Mouse (Mus musculus): ENCODE data around the gene Dmrtb1.

Dmrtb1 gene

DNA sequence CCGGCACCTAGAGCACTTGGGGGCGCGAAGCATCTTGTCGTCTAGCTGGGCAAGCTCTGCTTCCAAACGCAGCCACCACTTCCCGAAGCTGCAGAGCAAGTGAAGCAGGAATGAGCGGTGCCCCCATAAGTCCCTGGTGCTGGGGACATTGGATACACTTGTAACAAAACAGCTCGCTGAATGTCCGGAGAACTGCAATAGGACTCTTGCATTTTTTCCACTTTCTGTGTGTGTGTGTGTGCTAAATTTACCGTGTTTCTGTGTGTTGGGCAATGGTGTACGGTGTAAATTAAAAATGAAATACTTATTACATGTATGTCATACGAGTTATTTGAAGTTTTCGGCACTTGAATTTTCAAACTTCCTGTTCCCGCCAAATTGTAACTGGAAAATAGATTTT lies at the start of gene Dmrtb1:
Gene Dmrtb1 (minus strand): TSS at position 101 of the 400 bp plus-strand sequence.
- DNase-seq (ENCODE audit: low spot score) = no peak

DNA sequence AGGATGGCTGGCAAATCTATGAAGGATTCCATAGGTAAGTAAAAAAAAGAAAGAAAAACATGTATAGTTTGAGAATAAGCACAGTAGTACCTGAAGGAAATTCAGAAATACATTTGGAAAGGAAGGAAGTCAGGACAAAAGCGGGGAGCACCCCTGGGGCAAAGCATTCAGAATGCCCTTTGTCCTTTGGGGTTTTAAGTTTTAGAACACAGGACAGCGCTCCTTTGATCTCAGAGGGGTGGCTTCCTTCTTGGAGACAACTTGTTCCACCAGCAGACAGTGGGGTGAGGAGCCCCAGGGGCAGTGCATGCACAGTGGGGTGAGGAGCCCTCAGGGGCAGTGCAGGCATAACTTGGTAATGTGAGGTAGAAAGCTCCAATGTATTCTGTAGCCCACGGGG lies 49.6 kb upstream of the Dmrtb1 start:
- DNase-seq (ENCODE audit: low spot score) = no peak

DNA sequence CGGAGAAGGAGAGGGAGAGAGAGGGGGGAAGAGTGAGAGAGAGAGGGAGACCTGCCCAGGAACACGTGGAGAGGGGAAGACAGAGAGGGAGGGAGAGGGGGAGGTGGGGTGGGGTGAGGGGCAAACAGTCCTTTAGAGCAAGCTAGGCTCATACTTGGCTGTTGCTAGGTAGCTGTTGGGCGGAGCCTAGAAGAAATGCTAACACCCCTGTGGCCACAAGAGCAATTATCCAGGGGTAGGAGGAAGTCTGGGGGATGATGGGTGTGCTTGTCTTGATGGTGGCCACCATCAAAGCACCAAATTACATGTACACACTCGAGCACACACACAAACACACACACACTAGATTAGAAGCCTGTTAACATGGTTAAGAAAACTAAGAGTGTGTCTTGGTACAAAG lies 48.6 kb upstream of the Dmrtb1 start:
- DNase-seq (ENCODE audit: low spot score) = no peak

DNA sequence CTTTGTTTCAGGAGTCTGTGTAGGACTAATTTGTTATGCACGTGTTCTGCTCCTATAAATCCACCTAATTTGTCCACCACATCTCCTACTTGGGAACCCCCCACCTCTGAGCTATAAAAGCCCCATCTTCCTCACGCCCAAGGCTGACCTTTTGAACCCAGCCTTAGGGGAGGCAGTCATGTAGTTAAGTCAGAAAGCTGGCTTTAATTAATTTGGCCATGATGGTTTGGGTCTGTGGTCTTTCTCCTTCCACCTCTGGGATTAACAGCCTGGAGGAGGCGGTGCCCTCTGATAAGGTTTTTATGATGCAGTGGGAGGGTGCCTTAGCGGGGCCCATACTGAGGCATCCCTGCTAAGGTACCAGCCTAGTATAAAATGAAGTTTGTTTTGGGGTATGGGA lies 48.2 kb upstream of the Dmrtb1 start:
- no peak for DNase-seq (ENCODE audit: low spot score)

DNA sequence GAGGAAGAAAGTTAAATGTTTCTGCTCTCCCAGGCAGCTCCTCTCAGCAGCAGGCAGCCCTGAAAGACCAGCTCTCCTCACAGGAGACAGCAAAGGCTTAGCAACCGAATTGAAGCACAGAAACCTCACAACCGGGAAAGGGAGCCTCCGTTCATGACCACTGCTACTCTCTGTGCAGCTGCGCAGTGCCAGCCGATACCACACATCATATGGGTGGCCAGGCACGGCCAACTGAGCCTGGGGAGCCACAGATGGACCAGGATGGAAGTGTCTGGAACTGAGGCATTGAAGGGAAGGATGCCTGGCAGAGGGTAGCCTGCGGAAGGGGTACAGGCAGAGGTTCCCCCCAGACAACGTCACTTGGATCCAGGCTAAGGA lies 47.0 kb upstream of the Dmrtb1 start:
- DNase-seq (ENCODE audit: low spot score) = no peak

DNA sequence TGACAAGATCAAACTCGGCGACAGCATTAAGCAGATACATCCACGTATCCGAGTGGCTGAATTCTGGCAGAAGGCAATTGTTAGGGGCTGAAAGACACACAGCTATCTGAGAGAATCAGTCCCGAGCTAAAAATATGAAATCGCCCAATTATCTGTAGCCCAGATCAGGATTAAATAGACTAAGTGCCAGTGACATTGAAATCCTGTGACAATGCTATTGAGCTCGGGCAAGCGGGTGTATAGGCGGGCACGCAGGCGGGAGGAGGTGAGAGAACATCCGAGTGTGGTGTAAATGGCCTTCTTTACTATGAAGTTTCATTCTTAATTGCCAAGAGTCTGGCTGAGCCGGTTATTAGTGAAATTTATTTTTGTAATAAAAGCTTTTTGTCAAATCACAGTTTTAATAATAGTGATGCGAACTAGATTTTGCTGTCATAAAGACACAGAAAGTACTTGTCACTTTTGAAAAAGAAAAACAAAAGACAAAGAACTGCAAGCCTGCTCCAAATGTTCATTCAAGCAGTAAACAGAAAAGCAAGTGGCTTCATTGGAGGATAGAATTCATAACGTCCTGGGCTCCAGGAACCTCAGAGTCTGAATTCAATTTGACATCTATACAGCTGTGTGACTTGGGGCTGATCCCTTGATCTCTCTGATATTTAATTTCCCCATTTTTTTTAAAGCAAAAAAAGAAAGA lies 46.5 kb upstream of the Dmrtb1 start:
- DNase-seq (ENCODE audit: low spot score) = no peak

DNA sequence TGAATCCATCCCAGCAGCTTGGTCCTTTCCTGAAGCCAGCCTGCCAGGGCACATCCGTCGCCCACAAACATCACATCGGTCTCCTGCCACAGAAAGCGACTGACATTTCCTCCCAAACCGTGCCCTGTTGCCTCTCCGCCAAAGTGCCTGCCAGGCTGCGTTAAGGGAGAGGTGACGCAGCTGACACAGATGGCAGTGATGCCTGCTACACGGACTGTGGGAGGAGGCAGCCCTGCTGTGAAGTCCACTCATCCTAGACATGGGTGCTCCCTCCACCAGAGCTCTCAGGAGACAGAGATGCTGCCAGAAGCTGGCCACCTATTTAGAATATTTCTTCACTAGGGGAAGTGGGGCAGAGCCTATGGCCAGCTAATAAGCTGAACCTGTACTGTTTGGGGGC lies 41.4 kb upstream of the Dmrtb1 start:
- DNase-seq (ENCODE audit: low spot score) = no peak

DNA sequence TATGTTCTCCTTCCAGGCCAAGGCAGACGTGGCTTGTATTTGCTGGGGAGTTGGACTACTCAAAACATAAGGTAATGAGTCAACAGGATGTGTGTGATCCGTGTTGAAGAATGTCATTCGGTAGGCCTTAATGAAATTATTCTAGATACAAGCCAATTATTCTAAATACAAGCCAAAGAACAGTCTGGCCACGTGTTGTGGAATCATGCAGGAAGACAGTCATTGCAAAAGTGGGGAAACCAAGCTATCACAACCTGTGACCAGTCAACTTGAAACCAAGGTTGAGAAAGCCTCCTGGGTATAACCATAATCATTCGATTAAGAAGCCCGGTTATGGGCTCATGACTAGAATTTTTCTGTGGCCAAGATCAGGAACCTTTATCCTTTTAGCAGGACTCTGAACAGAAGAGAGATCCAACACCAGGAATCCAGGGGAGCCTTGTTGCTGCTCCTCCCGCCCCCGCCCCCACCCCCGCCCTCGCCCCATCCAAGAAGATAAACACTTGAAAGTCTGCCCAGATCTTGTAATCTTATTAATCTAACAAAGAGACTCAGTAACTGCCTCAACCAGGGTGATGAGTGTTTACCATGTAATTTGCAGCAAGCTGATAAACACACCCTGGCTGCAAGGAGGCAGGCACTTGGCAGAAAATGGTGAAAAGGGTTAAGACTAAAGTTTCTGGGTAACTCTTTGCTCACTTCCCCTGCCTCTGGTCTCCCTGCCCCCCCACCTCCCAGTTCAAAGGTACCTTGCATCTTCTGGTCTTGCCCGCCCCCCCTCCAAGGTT lies 36.2 kb upstream of the Dmrtb1 start:
- DNase-seq (ENCODE audit: low spot score) = no peak

DNA sequence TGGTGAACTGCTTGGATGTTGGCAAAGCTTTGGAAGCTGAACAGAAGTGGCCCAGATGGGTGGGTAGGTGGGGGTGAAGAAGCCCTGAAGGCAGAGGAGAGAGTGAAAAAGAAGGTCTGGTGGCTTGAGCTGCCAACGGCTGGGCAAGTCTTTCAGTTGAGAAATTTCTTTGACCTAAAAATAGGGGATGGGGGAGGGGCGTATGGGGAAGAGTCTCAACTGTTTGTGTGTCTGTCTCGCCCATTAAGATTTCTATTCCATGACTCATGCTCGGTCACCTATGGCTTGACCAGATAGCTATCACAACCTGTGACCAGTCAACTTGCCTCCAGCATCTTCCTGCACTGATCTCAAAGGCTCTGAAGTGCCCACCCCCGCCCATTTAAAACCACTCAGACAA lies 35.1 kb upstream of the Dmrtb1 start:
- DNase-seq (ENCODE audit: low spot score) = no peak

DNA sequence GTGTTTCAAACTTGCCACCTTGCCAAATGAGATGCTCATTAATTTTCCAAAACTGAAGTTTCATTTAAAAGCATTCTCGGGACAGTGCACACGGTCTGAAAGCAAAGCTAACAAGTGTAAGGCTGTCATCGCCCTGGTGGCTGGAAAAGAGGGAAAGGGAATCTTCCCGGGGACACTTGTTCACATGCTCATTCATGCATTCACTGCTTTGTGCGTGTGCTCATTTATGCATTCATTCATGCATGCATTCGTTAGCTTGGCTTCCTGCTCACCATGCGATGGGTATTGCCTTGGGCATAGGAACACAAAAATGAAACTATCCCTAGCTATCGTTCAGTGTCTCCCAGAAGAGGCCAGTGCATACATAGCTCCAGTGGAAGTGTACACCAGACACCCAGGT lies 34.7 kb upstream of the Dmrtb1 start:
- no peak for DNase-seq (ENCODE audit: low spot score)

DNA sequence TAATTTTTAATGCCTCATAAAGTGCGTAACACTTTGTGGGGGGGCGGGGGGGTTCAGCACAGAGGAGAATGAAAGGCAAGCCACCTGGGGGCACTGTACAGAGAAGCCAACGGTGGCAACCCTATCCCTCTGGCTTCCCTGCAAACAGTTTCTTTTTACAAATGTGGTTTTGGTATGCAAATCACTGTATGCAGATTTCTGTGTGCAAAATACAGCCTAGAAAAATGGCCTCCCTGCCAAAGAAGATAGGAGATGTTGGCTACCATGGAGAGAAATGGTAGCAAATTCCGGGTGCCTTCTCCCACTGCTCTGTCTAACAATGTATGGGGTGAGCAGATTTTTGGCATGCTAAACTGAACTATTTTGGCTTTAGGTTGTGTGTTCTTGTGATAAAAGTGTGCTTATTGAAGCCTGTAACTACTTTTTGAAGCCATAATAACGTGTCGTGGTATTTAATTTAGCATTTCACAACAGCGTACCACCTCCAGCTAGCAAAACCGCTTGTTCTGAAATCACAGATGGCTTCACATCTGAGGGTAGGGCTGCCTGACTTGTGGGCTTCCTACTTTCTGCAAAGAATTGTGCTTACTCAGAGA lies 33.8 kb upstream of the Dmrtb1 start:
- DNase-seq (ENCODE audit: low spot score) = peak; percentile 46

DNA sequence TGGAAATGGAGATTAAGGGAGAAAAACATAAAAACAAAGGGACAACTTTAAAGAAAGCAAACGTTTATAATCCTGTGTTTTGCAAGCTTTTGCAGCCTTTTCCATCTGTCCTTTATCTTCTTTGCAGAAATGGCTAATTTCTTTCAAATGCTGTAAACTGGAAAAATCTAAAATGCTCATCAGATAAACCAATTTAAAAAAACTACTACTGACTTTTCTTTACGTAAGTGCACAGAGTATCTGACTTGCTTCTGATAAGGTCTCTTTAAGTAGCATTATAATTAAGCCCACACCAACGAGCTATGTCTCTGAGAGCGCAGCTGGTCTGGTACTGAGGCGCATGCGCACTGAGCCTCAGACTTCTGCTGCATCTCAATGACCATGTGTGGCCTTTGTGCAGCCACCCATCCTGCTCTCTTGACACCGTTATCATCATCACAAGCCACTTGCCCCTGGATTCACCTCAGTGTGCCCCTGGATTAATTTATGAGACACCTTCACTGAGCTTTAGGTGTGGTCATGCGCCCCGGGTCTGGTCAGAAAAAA lies 32.8 kb upstream of the Dmrtb1 start:
- DNase-seq (ENCODE audit: low spot score) = no peak

DNA sequence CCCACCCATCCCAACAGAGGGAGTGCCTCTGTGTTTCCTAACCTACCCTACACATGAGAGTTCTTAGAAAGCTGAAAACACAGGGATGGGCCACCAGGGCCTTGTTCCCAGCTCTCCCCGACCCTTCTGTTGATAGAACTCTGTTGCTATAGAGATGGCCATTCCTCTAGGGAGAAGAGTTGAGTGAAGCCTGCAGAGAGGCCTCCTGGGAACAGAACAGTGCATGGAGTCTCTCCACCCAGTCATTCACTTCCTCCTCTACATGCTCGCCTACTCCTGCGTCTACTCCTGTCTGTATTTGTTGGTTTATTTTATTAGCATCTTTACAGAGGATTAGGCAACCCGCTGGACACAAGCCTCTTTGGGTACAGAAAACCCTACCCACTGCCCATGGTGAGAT lies 22.9 kb upstream of the Dmrtb1 start:
- DNase-seq (ENCODE audit: low spot score) = no peak

DNA sequence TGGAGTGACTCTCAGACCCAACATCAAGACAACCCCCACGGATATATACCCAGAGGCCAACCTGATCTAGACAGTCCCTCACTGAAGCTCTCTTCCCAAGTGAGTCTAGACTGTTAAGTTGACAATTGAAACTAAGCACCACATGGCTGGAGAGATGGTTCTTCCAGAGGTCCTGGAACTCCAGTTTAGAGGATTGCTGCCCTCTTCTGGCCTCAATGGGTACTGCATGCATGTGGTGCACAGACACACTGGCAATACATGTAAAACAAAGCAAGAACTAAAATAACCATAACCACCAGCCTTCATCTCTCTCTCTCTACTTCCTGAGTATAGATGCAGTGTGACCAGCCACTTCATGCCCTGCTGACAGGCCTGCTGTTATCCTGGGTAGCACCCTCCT lies 20.2 kb upstream of the Dmrtb1 start:
- DNase-seq (ENCODE audit: low spot score) = no peak

DNA sequence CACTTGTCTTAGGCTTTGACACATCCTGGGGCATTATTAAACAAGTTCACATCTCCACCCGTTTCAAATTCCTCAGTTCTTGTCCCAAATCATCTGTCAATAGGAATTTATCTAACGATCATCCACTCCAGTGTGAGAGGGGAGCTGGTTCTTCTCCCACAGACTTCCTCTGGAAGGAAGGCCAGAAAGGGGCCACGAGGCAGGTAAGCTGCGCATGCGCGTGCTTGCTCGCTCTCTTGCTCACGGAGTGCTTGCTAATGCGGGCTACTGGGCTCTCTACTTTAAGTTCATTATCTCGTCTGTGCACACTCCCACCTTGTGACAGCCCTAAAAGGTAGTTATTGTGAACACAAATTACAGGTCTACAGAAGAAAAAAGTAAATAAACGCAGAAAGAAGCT lies 17.6 kb upstream of the Dmrtb1 start:
- DNase-seq (ENCODE audit: low spot score) = no peak

DNA sequence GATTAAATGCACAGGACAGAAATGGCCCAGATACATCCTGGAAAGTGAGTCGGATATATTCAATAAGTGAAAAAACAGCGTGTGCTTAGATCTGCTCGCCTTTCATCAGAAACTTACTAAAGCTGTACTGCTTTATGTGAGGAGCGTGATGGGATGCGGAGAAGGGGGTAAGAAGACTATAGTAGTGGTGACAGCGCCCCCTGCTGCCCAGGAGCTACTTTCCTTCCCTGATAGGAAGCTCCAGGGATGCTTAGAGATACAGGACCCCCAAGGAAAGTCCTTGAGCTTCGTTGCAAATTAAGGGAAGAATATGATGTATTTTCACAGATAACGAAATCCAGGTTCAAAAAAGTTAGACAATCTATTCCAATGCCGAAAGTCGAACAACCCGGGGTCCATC lies 17.1 kb upstream of the Dmrtb1 start:
- peak; percentile 36 for DNase-seq (ENCODE audit: low spot score)

DNA sequence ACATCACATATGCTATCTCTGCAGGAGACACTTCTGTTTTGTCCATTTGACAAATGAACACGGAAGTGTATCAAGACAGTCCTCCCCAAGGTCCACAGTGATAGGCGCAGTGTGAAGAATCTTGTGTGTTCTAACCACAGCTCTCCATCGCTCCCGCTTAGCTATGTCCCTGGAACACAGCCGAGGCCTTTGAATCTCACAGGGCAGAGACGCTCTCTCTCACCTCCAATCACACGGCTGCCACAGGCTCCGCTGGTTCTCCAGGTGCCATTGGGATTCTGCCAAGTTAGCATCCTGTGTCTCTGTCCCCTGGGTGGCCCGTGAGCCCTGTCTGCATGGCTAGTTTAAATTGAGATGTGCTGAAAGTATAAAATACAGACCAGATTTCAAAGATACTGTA lies 15.2 kb upstream of the Dmrtb1 start:
- DNase-seq (ENCODE audit: low spot score) = no peak

DNA sequence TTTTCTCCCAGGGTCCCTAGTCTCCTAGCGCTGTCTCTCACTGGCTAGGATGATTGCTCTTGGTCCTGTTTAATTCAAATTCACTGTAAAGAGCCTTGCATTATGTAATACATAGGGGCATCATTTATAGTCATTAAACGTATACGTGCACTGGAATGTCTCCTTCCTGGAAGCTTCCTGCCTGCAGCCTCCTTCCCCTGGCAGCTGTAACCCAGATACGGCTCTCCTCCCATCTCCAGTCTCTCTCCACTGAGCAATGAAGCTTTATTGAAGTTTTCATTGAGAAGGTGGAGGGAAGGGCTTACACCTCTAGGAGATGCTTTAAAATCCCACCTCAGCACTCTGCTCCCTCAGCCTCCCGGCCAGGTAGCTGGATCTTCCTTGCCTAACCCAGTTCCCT lies 9.8 kb upstream of the Dmrtb1 start:
- no peak for DNase-seq (ENCODE audit: low spot score)

DNA sequence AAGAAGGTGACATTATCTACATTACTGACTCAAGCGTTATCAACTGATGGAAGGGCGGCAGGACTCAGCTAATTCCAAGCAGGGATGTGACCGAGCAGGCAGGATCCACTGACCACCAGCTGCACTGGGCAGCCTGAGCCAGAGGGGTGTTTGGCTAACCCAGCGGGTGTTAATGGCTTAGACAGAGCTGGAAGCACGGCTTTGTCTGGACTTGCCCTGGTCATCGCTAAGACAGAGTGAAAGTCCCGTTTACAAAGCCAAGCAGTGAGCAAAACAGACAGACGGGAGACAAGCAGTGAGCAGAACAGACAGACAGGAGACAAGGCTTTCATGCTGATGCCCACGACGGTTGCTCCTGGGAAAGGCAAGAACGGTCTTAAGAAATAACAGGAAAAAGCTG lies 4.2 kb upstream of the Dmrtb1 start:
- DNase-seq (ENCODE audit: low spot score) = no peak

DNA sequence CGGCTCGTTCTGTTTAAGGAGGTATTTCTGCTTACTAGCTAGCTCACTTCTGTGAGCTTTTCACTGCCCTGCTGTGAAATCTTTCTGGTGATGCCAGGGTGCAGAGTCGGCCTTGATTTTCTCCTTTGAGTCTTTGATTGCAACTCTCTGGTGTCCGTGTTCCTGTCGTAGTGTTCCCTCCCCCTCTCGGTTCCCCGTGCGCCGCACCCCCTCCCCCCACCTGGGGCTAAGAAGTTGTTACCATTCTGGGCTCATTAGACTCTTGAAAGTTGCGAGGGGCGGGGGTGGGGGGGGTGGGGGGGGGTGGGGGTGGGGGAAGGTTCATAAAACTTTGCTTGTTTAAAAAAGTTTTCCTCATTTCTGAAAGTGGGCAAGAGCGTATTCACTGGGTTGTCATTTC lies 3.1 kb upstream of the Dmrtb1 start:
- DNase-seq (ENCODE audit: low spot score) = no peak

DNA sequence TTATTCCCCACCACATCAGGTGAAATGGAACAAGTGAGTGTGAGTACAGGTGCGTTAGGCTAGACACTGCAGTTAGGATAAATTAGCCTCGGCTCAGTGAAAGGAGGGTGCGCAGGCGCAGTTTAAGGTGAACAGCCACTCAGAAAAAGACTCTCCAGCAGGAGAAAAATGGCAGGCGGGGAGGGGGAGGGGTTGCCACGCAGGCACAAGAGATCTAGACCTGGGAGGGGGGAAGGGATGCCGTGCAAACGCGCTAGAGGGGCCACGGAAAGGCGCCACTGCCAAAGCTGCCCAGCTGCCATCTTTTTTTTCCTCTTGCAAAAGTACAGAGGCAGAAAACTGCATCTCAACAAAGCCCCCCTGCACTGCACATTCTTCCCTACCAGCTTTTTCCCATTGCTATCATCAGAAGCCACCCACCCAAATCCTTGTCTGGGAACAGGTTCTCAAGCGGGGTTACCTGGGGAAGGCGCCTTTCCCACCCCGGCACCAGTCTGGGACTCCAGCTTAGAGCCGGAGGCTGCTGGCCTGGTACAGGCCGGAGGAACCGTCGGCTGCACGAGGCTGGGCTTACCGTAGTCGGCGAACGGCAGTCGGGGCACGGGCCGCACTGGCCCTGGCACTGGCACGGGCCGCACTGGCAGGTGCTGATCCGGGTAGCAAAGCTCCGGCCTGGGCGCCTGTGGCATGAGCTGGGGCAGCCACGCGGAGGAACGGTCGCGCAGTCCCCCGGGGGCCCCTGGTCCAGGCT lies 849 bp downstream of the Dmrtb1 start:
- no peak for DNase-seq (ENCODE audit: low spot score)

DNA sequence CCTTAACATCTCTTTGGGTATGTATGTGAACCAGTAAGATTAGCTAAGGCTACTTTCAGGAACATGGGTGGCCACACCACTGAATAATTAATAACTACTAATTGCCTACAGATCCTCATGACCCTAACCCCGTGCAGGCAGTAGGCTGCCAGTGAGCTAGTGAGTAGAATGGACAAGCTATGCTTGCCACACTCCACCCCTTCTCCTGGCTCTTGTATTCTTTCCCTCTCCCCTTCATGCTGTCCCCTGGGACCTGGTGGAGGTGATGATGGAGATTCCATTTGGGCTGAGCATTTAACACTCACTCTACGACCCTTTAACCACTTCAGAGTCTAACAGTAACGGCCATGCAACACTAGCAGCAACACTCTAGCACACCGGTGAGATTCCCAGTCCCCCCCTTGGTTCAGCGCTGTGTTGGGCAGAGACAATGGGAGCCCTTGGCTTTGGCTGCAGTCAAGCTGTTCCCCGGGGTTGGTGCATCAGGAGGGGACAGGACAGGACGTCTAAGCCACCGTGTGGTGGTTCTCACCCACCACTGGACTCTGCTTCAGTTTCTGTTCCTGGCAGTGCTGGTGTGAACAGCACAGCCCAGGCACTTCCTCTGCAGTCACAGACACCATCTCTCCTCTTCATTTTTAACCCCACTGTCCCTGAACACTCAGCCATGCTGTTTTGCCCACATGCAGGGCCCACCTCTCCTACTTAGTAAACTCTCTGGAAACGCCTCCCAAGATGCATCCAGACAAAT lies 2.8 kb downstream of the Dmrtb1 start:
- DNase-seq (ENCODE audit: low spot score) = no peak
